Mouse (Mus musculus) ES-Bruce4 (cell line): Measurements from ENCODE around the gene Atg14.

Source experiments
- CTCF ChIP-seq: IDR thresholded peaks from one replicate; pipeline ENCODE4 v1.8.1; 2011; ENCODE audit warnings: low read depth, low read length
- POLR2A ChIP-seq: IDR thresholded peaks from one replicate; pipeline ENCODE4 v1.8.1; 2011; ENCODE audit warnings: low read length; ENCODE audit not compliant: insufficient read depth

DNA sequence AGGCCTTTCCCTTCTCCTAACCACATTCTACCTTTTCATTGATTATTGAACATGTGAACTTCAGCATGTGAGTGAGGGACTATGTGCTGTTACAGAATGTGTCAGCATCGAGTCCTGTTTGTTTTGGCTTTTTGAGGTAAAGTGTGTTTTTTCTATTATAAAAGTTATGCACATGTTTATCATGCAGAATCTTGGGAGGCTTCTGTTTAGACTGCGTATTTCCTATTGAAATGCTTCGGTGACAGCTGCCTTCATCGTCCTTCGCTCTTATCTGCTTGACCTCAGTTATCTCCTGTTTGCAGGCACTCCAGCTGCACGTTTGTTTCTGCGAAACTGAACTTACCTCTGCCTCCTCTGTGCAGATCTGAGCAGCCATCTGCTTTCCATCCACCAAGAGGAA is 48.1 kb downstream of the Atg14 start:
- no peak for TF ChIP-seq CTCF
- TF ChIP-seq POLR2A = no peak
